Mouse (Mus musculus): Measurements from ENCODE around the gene Gpr27. TPM values are rescaled to one million over a fixed set of nuclear protein-coding genes. Genes with fewer than 3 reads are reported as not detected.
A peak's percentile ranks its signal among the peaks of the same experiment; 100 is the strongest.

Gene Gpr27
- polyA plus RNA-seq, 2 experiments = 11.0 to 14.1 TPM

GRCm38 (mm10) chr6:99669481-99670325 is 22.8 kb upstream of the Gpr27 start:
- DNase-seq (ENCODE audit: low spot score) (no peak), ATAC-seq (ENCODE audit: low FRiP score, low read depth) (no peak)
- 37% methylated on average over 5 of the region's 5 CpGs for WGBS
- peaks cover 21% of the 10 kb centered on the region for H3K4me1 ChIP-seq (ENCODE audit: control insufficient read depth, insufficient read depth, low read length)
- H3K36me3 ChIP-seq (ENCODE audit: control insufficient read depth, insufficient read depth, low read length) = no peaks in the 10 kb centered on the region
- H3K4me2 ChIP-seq (replicated peaks; ENCODE audit: low read depth, low read length, severe bottlenecking) = no peak overlapping the region
- H3K4me3 ChIP-seq (replicated peaks; ENCODE audit: low read length) = no peak overlapping the region
- no peaks in the 10 kb centered on the region for H3K27me3 ChIP-seq (ENCODE audit: control insufficient read depth, insufficient read depth, low read length)
- H3K9me3 ChIP-seq (ENCODE audit: control insufficient read depth, low read length) = no peaks in the 10 kb centered on the region
- no peak overlapping the region for H3K9ac ChIP-seq (ENCODE audit: low read depth, low read length, severe bottlenecking)
- no peak for TF ChIP-seq POLR2A (IDR thresholded peaks at IDR 0.05; ENCODE audit: borderline replicate concordance, extremely low read depth, insufficient read depth, insufficient read length)
- no peak overlapping the region for H3K27ac ChIP-seq (replicated peaks; ENCODE audit: low read depth, low read length)

GRCm38 (mm10) chr6:99670481-99671119 is 21.9 kb upstream of the Gpr27 start:
- Histone ChIP-seq H3K9ac (ENCODE audit: low read depth, low read length, severe bottlenecking) (no peak overlapping the region), H3K9me3 (ENCODE audit: control insufficient read depth, low read length) (no peaks in the 10 kb centered on the region), H3K27ac (replicated peaks; ENCODE audit: low read depth, low read length) (no peak overlapping the region), H3K4me1 (ENCODE audit: control insufficient read depth, insufficient read depth, low read length) (peaks cover 15% of the 10 kb centered on the region), H3K27me3 (ENCODE audit: control insufficient read depth, insufficient read depth, low read length) (no peaks in the 10 kb centered on the region), H3K4me3 (replicated peaks; ENCODE audit: low read length) (no peak overlapping the region), H3K4me2 (replicated peaks; ENCODE audit: low read depth, low read length, severe bottlenecking) (no peak overlapping the region), H3K36me3 (ENCODE audit: control insufficient read depth, insufficient read depth, low read length) (no peaks in the 10 kb centered on the region)
- no peak for ATAC-seq (ENCODE audit: low FRiP score, low read depth)
- DNase-seq (ENCODE audit: low spot score) = peak; percentile 62
- WGBS = 78% methylated on average over 7 of the region's 7 CpGs
- no peak for TF ChIP-seq POLR2A (IDR thresholded peaks at IDR 0.05; ENCODE audit: borderline replicate concordance, extremely low read depth, insufficient read depth, insufficient read length)

GRCm38 (mm10) chr6:99671768-99672167 is 20.7 kb upstream of the Gpr27 start:
- 69% methylated on average over 3 of the region's 3 CpGs for WGBS
- H3K4me2 ChIP-seq (replicated peaks; ENCODE audit: low read depth, low read length, severe bottlenecking) = no peak overlapping the region
- no peak overlapping the region for H3K27ac ChIP-seq (replicated peaks; ENCODE audit: low read depth, low read length)
- no peaks in the 10 kb centered on the region for H3K9me3 ChIP-seq (ENCODE audit: control insufficient read depth, low read length)
- no peaks in the 10 kb centered on the region for H3K27me3 ChIP-seq (ENCODE audit: control insufficient read depth, insufficient read depth, low read length)
- no peak for TF ChIP-seq POLR2A (IDR thresholded peaks at IDR 0.05; ENCODE audit: borderline replicate concordance, extremely low read depth, insufficient read depth, insufficient read length)
- H3K4me3 ChIP-seq (replicated peaks; ENCODE audit: low read length) = no peak overlapping the region
- H3K4me1 ChIP-seq (ENCODE audit: control insufficient read depth, insufficient read depth, low read length) = peaks cover 10% of the 10 kb centered on the region
- H3K36me3 ChIP-seq (ENCODE audit: control insufficient read depth, insufficient read depth, low read length) = no peaks in the 10 kb centered on the region
- H3K9ac ChIP-seq (ENCODE audit: low read depth, low read length, severe bottlenecking) = no peak overlapping the region
- ATAC-seq (ENCODE audit: low FRiP score, low read depth) (no peak), DNase-seq (ENCODE audit: low spot score) (no peak)

GRCm38 (mm10) chr6:99674482-99674881 is 18.0 kb upstream of the Gpr27 start:
- Histone ChIP-seq H3K36me3 (ENCODE audit: control insufficient read depth, insufficient read depth, low read length) (no peaks in the 10 kb centered on the region), H3K27ac (replicated peaks; ENCODE audit: low read depth, low read length) (no peak overlapping the region), H3K27me3 (ENCODE audit: control insufficient read depth, insufficient read depth, low read length) (no peaks in the 10 kb centered on the region), H3K9me3 (ENCODE audit: control insufficient read depth, low read length) (no peaks in the 10 kb centered on the region), H3K4me3 (replicated peaks; ENCODE audit: low read length) (no peak overlapping the region), H3K4me2 (replicated peaks; ENCODE audit: low read depth, low read length, severe bottlenecking) (no peak overlapping the region), H3K4me1 (ENCODE audit: control insufficient read depth, insufficient read depth, low read length) (no peaks in the 10 kb centered on the region), H3K9ac (ENCODE audit: low read depth, low read length, severe bottlenecking) (no peak overlapping the region)
- 82% methylated on average over 4 of the region's 4 CpGs for WGBS
- DNase-seq (ENCODE audit: low spot score) (no peak), ATAC-seq (ENCODE audit: low FRiP score, low read depth) (no peak)
- TF ChIP-seq POLR2A (IDR thresholded peaks at IDR 0.05; ENCODE audit: borderline replicate concordance, extremely low read depth, insufficient read depth, insufficient read length) = no peak

GRCm38 (mm10) chr6:99677325-99677724 is 15.2 kb upstream of the Gpr27 start:
- Histone ChIP-seq H3K27me3 (ENCODE audit: control insufficient read depth, insufficient read depth, low read length) (no peaks in the 10 kb centered on the region), H3K9ac (ENCODE audit: low read depth, low read length, severe bottlenecking) (no peak overlapping the region), H3K4me2 (replicated peaks; ENCODE audit: low read depth, low read length, severe bottlenecking) (no peak overlapping the region), H3K4me3 (replicated peaks; ENCODE audit: low read length) (no peak overlapping the region), H3K9me3 (ENCODE audit: control insufficient read depth, low read length) (no peaks in the 10 kb centered on the region), H3K4me1 (ENCODE audit: control insufficient read depth, insufficient read depth, low read length) (no peaks in the 10 kb centered on the region), H3K36me3 (ENCODE audit: control insufficient read depth, insufficient read depth, low read length) (no peaks in the 10 kb centered on the region), H3K27ac (replicated peaks; ENCODE audit: low read depth, low read length) (no peak overlapping the region)
- no peak for TF ChIP-seq POLR2A (IDR thresholded peaks at IDR 0.05; ENCODE audit: borderline replicate concordance, extremely low read depth, insufficient read depth, insufficient read length)
- ATAC-seq (ENCODE audit: low FRiP score, low read depth) (no peak), DNase-seq (ENCODE audit: low spot score) (no peak)
- WGBS = 80% methylated on average over 8 of the region's 8 CpGs
